Mouse (Mus musculus) bone marrow, adult 2 months (tissue): Measurements from ENCODE around the gene Poc1a.

Source experiments
- CTCF ChIP-seq: fragments of 200-500 bp; IDR thresholded peaks from 2 replicates; pipeline ENCODE4 v1.5.1; 2011; ENCODE audit warnings: low read length, control low read depth; ENCODE audit not compliant: control insufficient read depth, insufficient read depth
- POLR2A ChIP-seq: fragments of 200-500 bp; IDR thresholded peaks from 2 replicates; pipeline ENCODE4 v1.6.1; 2011; ENCODE audit warnings: low read depth, mild to moderate bottlenecking, control low read depth, low read length, borderline replicate concordance; ENCODE audit not compliant: control insufficient read depth

DNA sequence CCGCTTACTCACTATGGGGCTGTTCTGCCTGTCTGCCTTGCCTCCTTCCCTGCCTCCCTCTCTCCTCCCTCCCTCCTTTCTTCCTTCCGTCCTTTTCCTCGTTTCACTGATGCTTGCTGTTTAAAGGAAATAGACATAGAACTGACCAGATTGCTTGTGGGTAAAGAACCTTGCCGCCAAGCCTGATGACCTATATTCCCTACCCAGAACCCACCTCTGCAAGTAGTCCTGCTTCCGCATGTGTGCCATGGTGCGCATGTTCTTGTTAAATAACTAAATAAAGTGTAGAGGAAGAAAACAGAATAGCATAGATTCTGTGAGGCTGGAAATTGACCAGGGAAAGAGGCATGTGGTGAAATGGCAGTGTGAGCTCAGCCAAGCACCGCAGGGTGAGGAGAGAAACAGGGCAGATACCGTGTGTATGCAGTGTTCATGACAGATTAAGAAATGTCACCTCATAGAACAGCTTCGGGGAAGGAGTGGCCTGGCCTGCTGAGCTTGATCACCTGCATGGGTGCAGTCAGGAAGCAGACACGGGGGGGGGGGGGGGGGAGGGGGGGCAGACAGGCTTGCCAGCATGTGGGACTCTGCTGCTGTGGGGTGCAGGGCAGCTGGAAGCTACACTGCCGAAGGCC lies 20.7 kb downstream of the Poc1a start:
- no peak for TF ChIP-seq POLR2A
- no peak for TF ChIP-seq CTCF
